Mouse (Mus musculus) left cerebral cortex, postnatal 36 days (tissue): ENCODE data around the gene Surf6. TPM values are rescaled to one million over a fixed set of nuclear protein-coding genes. Genes with fewer than 3 reads are reported as not detected.

ENCODE experiments used
- DNase-seq, 2 experiments: peaks; one replicate each; pipeline ENCODE4 v3.0.0; 2021 to 2022; ENCODE audit warnings: low spot score in 2 of 2, mixed read lengths in 1 of 2
- intact Hi-C: fragments of 180-260 bp; cut with DNase I; formaldehyde crosslinking; loops from one replicate; pipeline ENCODE4 v1.15.1; 2025
- total RNA-seq, 2 experiments: library from RNA; stranded (reverse); gene quantifications; 2 replicates each; pipeline ENCODE4 v1.2.3; 2021

Surf6 gene
- 10 to 100 TPM; 26.7 to 27.0 TPM for total RNA-seq

DNA sequence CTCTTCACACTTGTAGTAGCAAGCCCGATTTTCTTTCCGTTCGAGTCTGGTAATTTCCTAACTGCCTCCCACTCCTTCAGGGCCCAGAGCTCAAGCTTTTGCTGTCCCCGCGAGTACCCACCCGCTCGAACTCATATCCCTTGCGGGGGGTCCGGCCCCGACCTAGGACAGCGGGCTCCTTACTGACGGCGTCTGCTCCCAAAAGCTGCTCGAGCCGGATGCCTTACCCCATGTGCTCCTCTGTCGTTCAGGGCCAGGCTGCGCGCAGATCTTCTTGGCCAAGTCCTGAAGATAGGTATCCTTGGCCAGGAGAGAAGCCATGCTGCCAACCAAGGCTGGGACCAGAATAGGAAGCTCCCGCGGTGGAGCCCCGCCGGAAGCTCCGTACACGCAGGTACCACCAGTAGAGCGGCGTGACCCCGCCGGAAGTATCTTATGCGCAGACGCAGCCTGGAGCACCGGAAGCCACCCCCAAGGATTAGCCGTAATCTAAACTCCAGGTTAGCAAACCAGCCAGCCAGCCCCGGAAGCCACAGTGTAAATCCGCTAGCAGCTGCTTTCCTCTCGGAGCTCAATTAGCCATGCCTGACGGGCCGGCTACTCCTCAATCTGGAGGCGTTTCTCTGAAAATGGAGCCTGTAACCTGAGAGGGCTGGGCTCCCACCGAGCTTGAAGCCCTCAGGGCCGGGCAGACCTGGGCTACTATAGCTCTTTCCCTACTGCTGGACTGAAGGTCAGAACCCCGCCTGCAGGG is at the start of gene Surf6:
TSS of gene Surf6 (minus strand) at position 413 of the 754 bp plus-strand sequence.
- intact Hi-C loops, result loop anchor here (1.0 to 5.0 kb wide), 2 partner anchors 62 to 260 kb away; partner anchors contain the start of gene Rexo4
- peak; percentile 96 to 98 for DNase-seq

DNA sequence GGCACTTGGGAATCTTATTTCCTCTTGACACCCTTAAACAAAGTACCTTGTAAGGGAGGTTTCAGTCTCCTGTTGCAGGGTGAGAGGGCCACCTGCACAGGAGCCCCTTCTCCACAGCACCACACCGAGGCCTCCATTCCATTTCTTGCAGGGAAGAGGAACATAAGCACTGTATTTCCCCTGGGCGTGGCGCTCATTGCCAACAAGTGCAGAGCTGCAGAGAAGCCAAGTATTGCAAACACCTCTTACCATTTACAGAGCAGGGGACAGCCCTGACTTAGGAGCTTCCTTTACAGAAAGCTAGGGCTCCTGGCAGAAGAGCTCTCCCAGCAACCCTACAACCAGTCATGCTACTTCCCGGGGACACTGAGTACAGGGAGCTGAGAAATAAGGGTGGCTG is 49.5 kb upstream of the Surf6 start:
- DNase-seq, result no peak
- intact Hi-C loops, result no loop called here

DNA sequence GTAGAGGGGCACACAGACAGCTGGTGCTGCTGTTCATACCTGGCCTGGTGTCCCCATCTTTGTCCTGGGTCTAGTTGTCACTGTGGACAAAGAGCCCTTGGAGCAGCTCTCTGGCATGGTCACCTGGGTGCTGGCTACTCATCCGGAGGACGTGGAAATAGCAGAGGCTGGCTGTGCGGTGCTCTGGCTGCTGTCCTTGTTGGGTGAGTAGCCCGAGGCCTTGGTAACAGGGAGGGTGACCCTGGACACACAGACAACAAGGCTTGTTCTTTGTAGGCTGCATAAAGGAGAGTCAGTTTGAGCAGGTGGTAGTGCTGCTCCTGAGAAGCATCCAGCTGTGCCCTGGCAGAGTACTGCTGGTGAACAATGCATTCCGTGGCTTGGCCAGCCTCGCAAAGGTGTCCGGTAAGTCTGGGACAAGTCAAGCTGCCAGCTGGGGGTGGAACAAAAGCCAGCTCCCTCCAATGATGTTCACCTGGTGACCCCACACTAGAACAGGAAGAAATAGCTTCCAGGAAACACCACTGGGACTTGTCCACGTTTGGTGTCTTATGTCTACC is 48.7 kb upstream of the Surf6 start:
- intact Hi-C loops, result no loop called here
- no peak for DNase-seq

GRCm38 (mm10) chr2:26950411-26950810 is 47.7 kb upstream of the Surf6 start:
- intact Hi-C loops, result no loop called here
- DNase-seq, result no peak

- intact Hi-C loops, result no loop called here
- no peak for DNase-seq
Measured at GRCm38 (mm10) chr2:26943253-26943652, 40.6 kb upstream of the Surf6 start.

GRCm38 (mm10) chr2:26941539-26941938 is 38.9 kb upstream of the Surf6 start:
- intact Hi-C loops, result no loop called here

DNA sequence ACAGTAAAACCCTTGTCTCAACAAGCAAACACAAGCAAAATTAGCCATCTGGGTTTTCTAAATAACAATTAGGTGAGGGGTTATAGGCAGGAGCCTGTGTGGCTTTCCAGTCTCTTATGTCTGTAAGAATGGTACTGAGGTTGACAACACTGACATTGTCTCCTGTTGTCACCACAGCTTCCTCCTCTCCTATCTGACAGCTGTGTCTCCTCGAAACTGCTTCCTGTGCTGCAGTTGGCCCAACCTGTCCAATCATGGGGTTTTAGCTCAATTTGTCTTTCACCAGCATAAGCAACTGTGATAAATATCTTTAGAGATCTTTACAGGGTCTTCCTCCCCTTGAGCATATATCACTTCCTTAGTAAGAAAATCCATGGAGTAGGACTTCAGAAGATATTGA is 33.7 kb upstream of the Surf6 start:
- intact Hi-C loops, result loop anchor here (10.0 kb wide), 1 partner anchor 298 kb away; no protein-coding TSS in a partner anchor
- no peak for DNase-seq

More at GRCm38 (mm10) chr2:26941539-26941938, 38.9 kb upstream of the Surf6 start:
- DNase-seq, result no peak

DNA sequence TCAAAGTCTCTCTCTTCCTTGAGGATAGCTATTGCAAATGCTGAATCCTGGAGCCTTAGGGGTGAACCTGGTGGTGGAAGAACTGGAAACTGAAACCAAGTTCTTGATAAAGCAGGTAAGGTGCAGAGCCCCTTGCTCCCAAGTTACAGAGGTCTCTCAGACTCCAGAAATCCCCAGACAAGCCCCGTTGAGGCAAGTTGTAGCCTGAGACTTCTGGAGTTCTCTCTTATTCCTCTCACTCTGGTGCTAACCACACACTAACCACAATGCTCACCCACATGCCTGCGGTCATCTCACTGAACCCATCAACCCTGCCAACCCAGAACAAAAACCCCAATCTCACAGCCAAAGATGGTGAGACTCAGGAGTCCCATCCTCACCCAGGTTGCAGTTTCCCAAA is 32.6 kb upstream of the Surf6 start:
- no peak for DNase-seq
- intact Hi-C loops, result loop anchor here (10.0 kb wide), 1 partner anchor 300 kb away; no protein-coding TSS in a partner anchor

DNA sequence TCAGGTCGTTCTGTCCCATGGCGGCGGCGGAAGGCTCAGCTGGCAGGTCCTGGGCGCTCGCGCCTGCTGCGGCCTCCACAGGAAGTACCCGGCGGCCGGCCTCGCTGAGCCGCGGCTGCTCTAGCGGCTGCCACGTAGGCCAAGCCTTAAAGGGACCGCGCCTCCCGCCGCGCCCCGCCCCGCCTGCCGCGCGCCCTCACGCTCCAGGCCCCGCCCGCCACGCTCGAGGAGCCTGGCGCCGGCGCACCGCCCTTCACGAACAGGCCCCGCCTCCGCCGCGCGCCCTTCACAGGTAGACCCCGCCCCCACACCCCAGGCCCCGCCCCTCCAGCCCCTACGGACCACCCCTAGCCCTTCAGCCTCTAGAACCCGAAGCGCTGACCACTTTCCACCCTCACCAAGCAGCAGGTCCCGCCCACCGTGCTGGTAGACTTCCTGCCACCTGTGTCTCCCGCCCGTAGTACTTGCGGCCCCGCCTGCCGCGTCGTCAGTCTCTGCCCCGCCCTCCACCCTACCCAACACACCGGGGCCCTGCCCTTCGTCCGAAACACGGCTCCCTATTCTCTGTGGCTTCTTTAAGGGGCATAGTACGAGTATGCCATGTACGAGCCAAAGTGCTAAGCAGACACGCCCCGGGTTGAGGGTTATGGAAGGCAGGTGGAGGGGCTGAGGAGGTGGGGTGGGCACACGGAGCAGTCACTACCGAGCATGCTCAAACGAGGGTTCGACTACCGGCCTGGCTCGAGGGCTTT is 30.8 kb upstream of the Surf6 start, which contains the start of the genes Surf4 and Stkld1:
TSS of gene Surf4 (minus strand) at position 625 of the 752 bp plus-strand sequence.
TSS of gene Stkld1 (plus strand) at position 744 of the 752 bp plus-strand sequence.
- intact Hi-C loops, result loop anchor here (2.0 to 10.0 kb wide), 3 partner anchors 74 to 301 kb away; partner anchors contain the start of gene Cacfd1
- peak; percentile 91 to 94 for DNase-seq

DNA sequence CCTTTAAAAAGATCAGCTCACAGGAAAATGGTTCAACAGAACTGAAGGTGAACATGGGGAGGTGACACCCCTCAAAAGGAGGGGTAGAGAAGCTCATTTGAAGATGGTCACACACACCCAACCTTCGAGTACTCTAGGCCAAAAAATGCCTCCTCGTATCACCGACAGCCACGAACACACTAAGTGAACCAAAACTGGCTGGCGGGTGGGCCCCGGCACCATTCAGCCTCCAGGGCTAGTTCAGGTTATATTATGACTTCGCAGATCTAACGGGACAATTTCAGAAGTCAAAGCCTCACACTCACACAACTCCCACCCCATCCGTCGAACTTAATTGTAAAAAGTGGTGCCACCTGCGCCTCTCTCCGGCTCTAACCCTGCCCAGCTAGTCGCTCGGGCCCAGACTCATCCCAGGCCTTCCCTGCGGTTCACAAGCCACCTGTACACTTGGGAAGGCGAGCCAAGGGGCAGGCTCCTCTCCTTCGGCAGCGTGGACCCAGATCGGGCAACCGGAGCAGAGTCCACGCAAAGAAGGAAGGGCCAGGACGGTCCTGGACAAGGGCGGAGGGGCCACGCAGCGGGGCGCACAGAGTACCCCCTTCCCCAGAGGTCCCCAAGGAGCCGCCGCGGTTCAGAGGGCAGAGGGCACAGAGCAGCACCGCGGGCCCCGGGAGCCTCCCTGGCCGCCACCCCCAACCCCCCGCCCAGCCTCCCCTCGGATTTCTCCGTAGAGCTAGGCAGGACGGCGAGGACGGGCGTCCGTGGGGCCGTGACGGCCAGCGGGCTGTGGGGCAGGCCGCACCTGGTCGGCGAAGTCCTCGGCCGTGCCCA is 30.0 kb upstream of the Surf6 start:
- DNase-seq, result no peak
- intact Hi-C loops, result loop anchor here (2.0 to 10.0 kb wide), 3 partner anchors 75 to 302 kb away; partner anchors contain the start of gene Cacfd1

DNA sequence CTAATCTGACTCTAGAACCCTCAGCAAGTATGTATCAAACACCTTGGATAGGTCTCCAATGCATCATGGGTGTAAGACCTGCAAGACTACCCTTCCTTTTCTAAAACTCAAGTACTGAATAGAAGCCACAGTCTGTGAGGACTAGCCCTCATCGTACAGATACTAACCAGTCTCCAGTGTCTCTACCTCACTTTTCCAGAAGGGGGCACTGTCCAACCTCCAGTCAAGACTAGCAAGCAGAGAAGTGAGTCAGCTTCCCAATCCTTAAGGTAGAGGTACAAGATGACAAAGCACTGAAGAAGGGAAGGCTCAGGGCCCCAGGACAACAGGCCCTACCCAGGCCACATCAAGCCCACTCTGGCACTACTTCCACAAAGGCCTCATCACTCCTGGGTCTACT is 27.7 kb upstream of the Surf6 start:
- DNase-seq, result peak; percentile 52 to 63
- intact Hi-C loops, result loop anchor here (5.0 to 10.0 kb wide), 2 partner anchors 77 to 304 kb away; partner anchors contain the start of gene Cacfd1

DNA sequence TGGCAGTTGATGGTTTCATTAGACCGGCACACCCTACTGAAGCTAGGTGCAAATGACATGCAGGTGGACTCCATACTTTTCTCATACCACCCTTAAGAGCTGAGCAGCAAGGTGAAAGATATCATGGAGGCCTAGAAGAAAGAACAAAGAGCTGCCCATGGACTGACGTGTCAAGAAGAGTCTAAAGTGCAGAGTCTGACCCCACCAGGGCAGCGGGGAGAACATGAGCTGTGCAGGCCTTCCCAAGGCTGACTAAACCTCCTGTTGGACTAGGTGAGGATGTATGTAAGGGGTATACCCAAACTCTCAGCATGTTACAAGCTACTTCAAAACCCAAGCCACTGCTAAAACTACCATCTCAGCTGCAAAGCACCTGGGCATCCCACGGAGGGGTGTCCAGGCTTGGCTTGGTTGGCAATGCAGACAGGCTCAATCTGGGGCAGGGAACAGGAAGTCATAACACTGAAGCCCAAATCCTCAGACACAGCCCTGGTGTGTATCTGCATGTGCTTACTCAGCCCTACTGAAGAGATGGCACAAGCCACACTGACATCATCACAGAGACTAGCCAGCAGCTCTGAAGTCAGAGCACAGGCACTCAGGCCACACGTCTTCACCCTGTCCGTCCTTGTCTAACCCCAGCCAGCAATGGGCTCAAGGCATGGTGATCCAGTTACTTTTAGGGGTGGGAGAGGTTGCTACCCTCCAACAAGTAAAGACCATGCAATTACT is 25.2 kb upstream of the Surf6 start:
- DNase-seq, result no peak
- intact Hi-C loops, result no loop called here

- no peak for DNase-seq
- intact Hi-C loops, result no loop called here
Measured at GRCm38 (mm10) chr2:26921784-26922183, 19.1 kb upstream of the Surf6 start.

DNA sequence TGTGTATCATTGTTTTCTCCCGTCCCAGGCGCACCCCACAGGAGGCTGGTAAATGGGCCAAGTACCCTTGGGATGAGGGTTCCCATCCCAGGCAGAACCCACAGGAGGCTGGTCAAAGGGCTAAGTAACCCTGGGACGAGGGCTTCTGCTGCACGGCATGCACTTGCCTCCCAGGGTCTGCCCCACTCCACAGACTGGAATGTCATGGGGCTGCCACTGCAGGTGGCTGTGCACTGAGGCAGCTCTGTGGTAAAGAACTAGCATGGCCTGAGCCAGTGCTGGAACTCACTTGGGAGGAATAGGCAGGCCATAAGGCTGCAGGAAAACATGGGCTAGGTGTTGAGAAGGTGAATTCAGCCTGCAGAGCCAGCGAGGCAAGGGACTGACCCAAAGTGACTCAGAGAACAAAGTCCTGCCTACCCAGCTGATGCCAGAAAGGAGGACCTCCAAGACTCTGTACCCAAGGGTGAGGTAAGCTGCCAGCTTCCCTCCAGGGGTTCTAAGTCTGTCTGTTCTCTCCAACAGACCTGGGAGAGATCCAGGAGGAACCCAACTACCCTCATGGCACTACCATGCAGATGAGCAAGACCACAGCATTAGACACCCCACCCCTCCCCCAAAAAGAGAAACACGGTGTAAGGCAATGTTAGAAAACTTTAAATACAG is 17.6 kb upstream of the Surf6 start:
- intact Hi-C loops, result no loop called here

DNA sequence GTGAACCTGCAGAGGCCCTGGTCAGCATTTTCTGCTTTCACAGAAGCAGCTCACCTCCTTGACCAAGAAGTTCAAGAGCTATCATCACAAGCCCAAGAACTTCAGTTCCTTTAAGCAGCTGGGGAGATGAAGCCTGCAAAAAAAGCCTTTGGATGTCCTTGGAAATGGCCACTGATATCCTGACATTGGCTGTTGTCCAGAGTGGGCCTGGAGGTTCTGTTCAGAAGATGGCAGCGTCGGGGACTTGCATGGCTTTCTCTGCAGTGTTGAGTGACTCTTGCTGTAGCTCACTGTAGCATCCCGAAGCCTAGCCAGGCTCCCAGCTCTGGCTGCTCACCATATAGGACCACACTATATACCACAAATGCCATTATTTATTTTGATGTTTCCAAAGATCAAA is 17.0 kb upstream of the Surf6 start:
- DNase-seq, result no peak
- intact Hi-C loops, result loop anchor here (5.0 to 10.0 kb wide), 2 partner anchors 108 to 475 kb away; partner anchors contain the start of genes Sec16a and Slc2a6

More for the DNA sequence above, 17.6 kb upstream of the Surf6 start:
- DNase-seq, result no peak

- no peak for DNase-seq
Measured at GRCm38 (mm10) chr2:26916738-26917137, 14.1 kb upstream of the Surf6 start.

DNA sequence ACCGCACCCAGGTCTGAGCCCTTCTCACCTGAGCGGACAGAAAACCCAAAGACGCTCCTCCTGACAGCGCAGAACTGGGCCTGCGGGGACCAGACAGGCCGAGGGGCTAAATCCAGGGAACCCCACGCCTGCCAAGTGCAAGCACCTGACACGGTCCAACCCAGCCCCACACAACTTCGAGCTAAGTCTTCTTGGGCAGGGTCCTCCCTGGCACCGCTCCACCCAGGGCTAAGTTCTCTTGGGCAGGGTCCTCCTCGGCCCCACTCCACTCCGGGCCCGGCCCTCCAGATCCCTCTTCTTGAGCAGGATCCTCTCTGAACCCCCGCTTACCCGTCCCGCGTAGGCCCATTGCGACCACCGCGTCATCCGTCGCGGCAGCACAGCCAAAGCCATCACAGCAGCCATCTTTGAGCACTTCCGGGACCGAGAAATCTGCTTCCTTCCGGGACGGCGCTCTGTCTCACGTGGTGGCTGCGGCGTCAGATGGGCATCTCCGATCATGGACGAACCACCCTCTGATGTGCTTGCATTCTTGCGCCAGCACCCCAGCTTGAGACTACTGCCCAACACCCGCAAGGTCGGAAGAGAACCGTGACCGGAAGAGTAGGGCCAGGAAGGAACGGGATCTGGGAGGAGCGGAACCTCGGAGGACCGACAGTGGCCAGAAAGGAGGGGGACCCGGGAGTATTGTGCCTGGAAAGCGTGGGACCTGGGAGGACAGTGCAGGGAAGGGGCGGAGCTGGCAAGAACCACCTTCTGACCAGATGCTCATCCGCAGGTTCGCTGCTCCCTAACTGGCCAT is 13.4 kb upstream of the Surf6 start, which contains the start of the genes Surf2 and Surf1:
TSS of gene Surf2 (plus strand) at position 441 of the 802 bp plus-strand sequence.
TSS of gene Surf1 (minus strand) at position 604 of the 802 bp plus-strand sequence.
- peak; percentile 89 to 90 for DNase-seq
- intact Hi-C loops, result loop anchor here (5.0 to 10.0 kb wide), 2 partner anchors 111 to 471 kb away; partner anchors contain the start of genes Sec16a and Slc2a6

More at GRCm38 (mm10) chr2:26916738-26917137, 14.1 kb upstream of the Surf6 start:
- intact Hi-C loops, result loop anchor here (5.0 to 10.0 kb wide), 2 partner anchors 111 to 472 kb away; partner anchors contain the start of genes Sec16a and Slc2a6
